Mouse (Mus musculus): ENCODE measurements around the gene Nrgn.

DNA sequence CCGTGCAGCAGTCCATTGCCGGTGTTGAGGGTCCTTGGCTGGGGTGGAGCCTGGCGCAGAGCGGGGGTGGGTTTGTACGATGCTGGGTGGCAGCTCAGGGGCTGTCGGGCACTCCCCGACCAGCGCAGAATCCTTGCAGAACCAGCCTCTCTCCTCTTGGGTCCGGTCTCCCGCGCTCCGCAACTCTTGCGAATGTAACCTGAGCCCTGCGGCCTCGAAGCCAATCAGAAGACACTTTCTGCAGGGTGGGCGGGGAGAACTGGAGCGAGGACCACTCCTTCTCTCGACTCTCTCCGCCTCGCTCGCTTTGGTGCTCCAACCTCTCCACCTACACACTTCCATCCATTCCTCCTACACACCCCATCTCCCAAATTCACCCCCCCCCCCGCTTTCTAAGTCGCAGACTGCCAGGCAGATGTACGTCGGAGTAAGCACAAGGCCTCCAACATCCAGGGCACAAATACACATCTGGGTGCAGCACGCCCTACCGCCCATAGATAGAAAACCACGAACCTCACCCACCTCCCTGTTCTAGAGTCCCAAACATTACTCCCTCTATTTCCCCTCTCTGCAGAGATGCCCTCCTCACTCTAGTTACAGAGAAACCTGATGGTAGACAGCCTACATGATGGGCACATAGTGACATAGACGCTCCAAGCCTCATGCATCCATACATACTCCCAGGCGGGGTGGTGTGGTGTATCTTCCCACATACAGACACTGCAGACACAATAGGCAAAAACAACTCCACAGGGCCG is at the start of gene Nrgn:
- no peak for TF ChIP-seq POLR2A (IDR thresholded peaks at IDR 0.05; ENCODE audit: low read depth, low read length)
- no peak for TF ChIP-seq CTCF (IDR thresholded peaks at IDR 0.05; ENCODE audit: extremely low read depth, insufficient read depth, insufficient read length, insufficient replicate concordance)

All from spleen, adult 2 months (tissue).